Mouse (Mus musculus): ENCODE measurements around the gene Lrig1. TPM values are rescaled to one million over a fixed set of nuclear protein-coding genes. Genes with fewer than 3 reads are reported as not detected.

Lrig1 gene
- total and polyA plus RNA-seq, 3 experiments = 0.58 to 0.75 TPM; not detected in 1

- Histone ChIP-seq H3K27me3 (ENCODE audit: control insufficient read depth in 1 of 2, insufficient read depth in 2 of 2, low read length in 2 of 2) (no peaks in the 10 kb centered on the region), H3K9ac (ENCODE audit: control insufficient read depth, low read depth, low read length, poor library complexity, severe bottlenecking) (no peak overlapping the region), H3K9me3 (replicated peaks; ENCODE audit: insufficient read depth, low read length) (no peaks in the 10 kb centered on the region), H3K27ac (ENCODE audit: control insufficient read depth, low read depth, low read length) (no peak overlapping the region; the same call in 1 of the 2 replicates), H3K36me3 (ENCODE audit: control insufficient read depth in 1 of 2, insufficient read depth in 2 of 2, low read length in 2 of 2) (peaks cover 0 to 6% of the 10 kb centered on the region in 2 experiments; a peak in 2 of 4 replicates), H3K4me3 (ENCODE audit: control insufficient read depth in 1 of 2, insufficient read depth in 1 of 2, low read depth in 2 of 2, low read length in 2 of 2) (peak overlapping the region in 1 of 2 experiments; percentile 60; a peak in 2 of 4 replicates), H3K4me1 (ENCODE audit: control insufficient read depth in 1 of 2, insufficient read depth in 2 of 2, low read length in 2 of 2) (peaks cover 13 to 19% of the 10 kb centered on the region in 2 experiments), H3K79me2 (ENCODE audit: control insufficient read depth, insufficient read depth, low read length, poor library complexity) (no peaks in the 10 kb centered on the region; the same call in 1 of the 2 replicates)
- peak; percentile 61 for TF ChIP-seq GATA1 (IDR thresholded peaks at IDR 0.05; ENCODE audit: low read depth, low read length)
- TF ChIP-seq ETS1 (IDR thresholded peaks at IDR 0.05; ENCODE audit: low read depth, low read length) = peak; percentile 73
- peak; percentile 9 to 29; a peak in 2 of 4 replicates for TF ChIP-seq EP300 (IDR thresholded peaks at IDR 0.05; ENCODE audit: low read depth in 1 of 2, low read length in 2 of 2)
- TF ChIP-seq POLR2AphosphoS2 (IDR thresholded peaks at IDR 0.05; ENCODE audit: low read length) = no peak
- TF ChIP-seq SMC3 (IDR thresholded peaks at IDR 0.05; ENCODE audit: low read depth, low read length) = 0 out of 2 replicates have a peak, but pooled peaks have one; percentile 6
- no peak for TF ChIP-seq MXI1 (IDR thresholded peaks at IDR 0.05; ENCODE audit: low read depth, low read length)
- peak; percentile 65 for DNase-seq (ENCODE audit: low read depth, low spot score)
These were observed 19.1 kb downstream of the Lrig1 start for GRCm38 (mm10) chr6:94680760-94681445.

- TF ChIP-seq RCOR1 (IDR thresholded peaks at IDR 0.05; ENCODE audit: low read depth, low read length) (no peak), MYB (IDR thresholded peaks at IDR 0.05; ENCODE audit: low read depth, low read length) (no peak)
- no peaks in the 10 kb centered on the region; a peak in 2 of 4 replicates for H3K27me3 ChIP-seq (ENCODE audit: control insufficient read depth in 1 of 2, insufficient read depth in 2 of 2, low read length in 2 of 2)
- H3K4me1 ChIP-seq (ENCODE audit: control insufficient read depth in 1 of 2, insufficient read depth in 2 of 2, low read length in 2 of 2) = peaks cover 5 to 16% of the 10 kb centered on the region in 2 experiments
- no peak overlapping the region for H3K27ac ChIP-seq (ENCODE audit: control insufficient read depth, low read depth, low read length)
- no peak for DNase-seq (ENCODE audit: low read depth, low spot score)
- peaks cover 0 to 4% of the 10 kb centered on the region in 2 experiments; a peak in 2 of 4 replicates for H3K36me3 ChIP-seq (ENCODE audit: control insufficient read depth in 1 of 2, insufficient read depth in 2 of 2, low read length in 2 of 2)
- no peaks in the 10 kb centered on the region for H3K9me3 ChIP-seq (replicated peaks; ENCODE audit: insufficient read depth, low read length)
- no peak overlapping the region for H3K9ac ChIP-seq (ENCODE audit: control insufficient read depth, low read depth, low read length, poor library complexity, severe bottlenecking)
- no peaks in the 10 kb centered on the region; the same call in 1 of the 2 replicates for H3K79me2 ChIP-seq (ENCODE audit: control insufficient read depth, insufficient read depth, low read length, poor library complexity)
- no peak overlapping the region for H3K4me3 ChIP-seq (ENCODE audit: control insufficient read depth in 1 of 2, insufficient read depth in 1 of 2, low read depth in 2 of 2, low read length in 2 of 2)
These were observed 20.7 kb downstream of the Lrig1 start for GRCm38 (mm10) chr6:94679249-94679648.

- H3K9ac ChIP-seq (ENCODE audit: control insufficient read depth, low read depth, low read length, poor library complexity, severe bottlenecking) = no peak overlapping the region
- no peak for DNase-seq (ENCODE audit: low read depth, low spot score)
- H3K4me1 ChIP-seq (ENCODE audit: control insufficient read depth in 1 of 2, insufficient read depth in 2 of 2, low read length in 2 of 2) = peaks cover 5 to 16% of the 10 kb centered on the region in 2 experiments
- no peak overlapping the region for H3K4me3 ChIP-seq (ENCODE audit: control insufficient read depth in 1 of 2, insufficient read depth in 1 of 2, low read depth in 2 of 2, low read length in 2 of 2)
- H3K79me2 ChIP-seq (ENCODE audit: control insufficient read depth, insufficient read depth, low read length, poor library complexity) = no peaks in the 10 kb centered on the region; the same call in 1 of the 2 replicates
- H3K36me3 ChIP-seq (ENCODE audit: control insufficient read depth in 1 of 2, insufficient read depth in 2 of 2, low read length in 2 of 2) = peaks cover 0 to 4% of the 10 kb centered on the region in 2 experiments; a peak in 2 of 4 replicates
- H3K9me3 ChIP-seq (replicated peaks; ENCODE audit: insufficient read depth, low read length) = no peaks in the 10 kb centered on the region
- TF ChIP-seq MXI1 (IDR thresholded peaks at IDR 0.05; ENCODE audit: low read depth, low read length) = no peak
- TF ChIP-seq CTCF (IDR thresholded peaks at IDR 0.05 in 2 of 3, conservative IDR thresholded peaks at IDR 0.05 in 1 of 3; ENCODE audit: control insufficient read depth in 1 of 3, insufficient read depth in 1 of 3, low read depth in 2 of 3, low read length in 3 of 3, poor library complexity in 1 of 3, severe bottlenecking in 1 of 3) = no peak
- TF ChIP-seq ELF1 (IDR thresholded peaks at IDR 0.05; ENCODE audit: low read depth, low read length) = no peak
- TF ChIP-seq GATA1 (IDR thresholded peaks at IDR 0.05; ENCODE audit: low read depth, low read length) = no peak
- TF ChIP-seq ZC3H11A (IDR thresholded peaks at IDR 0.05; ENCODE audit: low read depth, low read length) = no peak
- TF ChIP-seq E2F4 (IDR thresholded peaks at IDR 0.05; ENCODE audit: borderline replicate concordance, low read depth, low read length) = no peak
- no peak for TF ChIP-seq BHLHE40 (IDR thresholded peaks at IDR 0.05; ENCODE audit: borderline replicate concordance, low read depth, low read length)
- TF ChIP-seq EP300 (IDR thresholded peaks at IDR 0.05; ENCODE audit: low read depth in 1 of 2, low read length in 2 of 2) = no peak
- no peak for TF ChIP-seq MYB (IDR thresholded peaks at IDR 0.05; ENCODE audit: low read depth, low read length)
- no peak for TF ChIP-seq CHD2 (IDR thresholded peaks at IDR 0.05; ENCODE audit: low read length)
- TF ChIP-seq MAX (IDR thresholded peaks at IDR 0.05; ENCODE audit: low read length) = no peak
- no peak for TF ChIP-seq MYC (IDR thresholded peaks at IDR 0.05; ENCODE audit: low read depth, low read length)
- H3K27ac ChIP-seq (ENCODE audit: control insufficient read depth, low read depth, low read length) = no peak overlapping the region
- no peaks in the 10 kb centered on the region; a peak in 2 of 4 replicates for H3K27me3 ChIP-seq (ENCODE audit: control insufficient read depth in 1 of 2, insufficient read depth in 2 of 2, low read length in 2 of 2)
These were observed 21.4 kb downstream of the Lrig1 start for GRCm38 (mm10) chr6:94678377-94679164.
